Mouse (Mus musculus) monocyte, adult 2 months (primary cell): ENCODE data around the gene Os9.

ENCODE experiments used
- DNase-seq, 2 experiments: peaks; one replicate each; pipeline ENCODE4 v3.0.0; 2022; ENCODE audit warnings: low spot score in 2 of 2, low read depth in 1 of 2

The Os9 gene

DNA sequence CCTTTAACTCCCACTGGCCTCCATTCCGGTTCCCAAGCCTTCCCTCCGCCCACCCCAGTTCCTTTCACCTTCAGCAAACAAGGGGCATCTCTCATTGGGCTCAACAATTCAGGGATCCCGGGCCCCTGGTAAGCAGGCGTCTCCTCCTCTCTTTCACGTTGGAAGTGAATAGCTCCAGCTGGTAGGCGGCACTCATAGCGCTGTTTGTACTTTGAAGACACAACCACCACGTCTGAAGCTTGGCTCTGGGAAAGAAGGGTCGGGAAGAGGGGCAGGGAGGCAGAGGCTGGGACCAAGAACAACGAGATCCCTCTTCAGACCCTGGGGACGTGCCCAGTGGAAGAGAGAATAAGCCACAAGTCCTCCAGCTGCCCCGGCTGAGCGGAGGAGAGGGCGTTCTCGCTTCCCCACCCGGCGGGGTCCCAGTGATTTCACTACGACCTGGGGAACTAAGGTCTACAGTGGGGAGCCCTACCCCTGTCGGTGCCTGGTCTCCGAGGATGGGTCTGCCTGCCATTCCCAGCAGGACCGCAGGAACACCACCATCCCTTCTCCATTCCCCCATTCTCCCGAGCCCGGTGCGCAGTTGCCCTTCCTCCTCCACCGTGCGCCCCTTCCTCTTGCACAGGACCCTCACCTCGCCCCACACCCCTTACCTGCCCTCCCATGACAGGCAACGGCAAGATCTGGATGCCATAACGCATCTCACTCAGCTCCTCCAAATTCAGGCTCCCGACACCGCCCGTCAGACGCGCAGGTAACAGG lies 448 bp downstream of the Os9 start:
- DNase-seq = no peak

DNA sequence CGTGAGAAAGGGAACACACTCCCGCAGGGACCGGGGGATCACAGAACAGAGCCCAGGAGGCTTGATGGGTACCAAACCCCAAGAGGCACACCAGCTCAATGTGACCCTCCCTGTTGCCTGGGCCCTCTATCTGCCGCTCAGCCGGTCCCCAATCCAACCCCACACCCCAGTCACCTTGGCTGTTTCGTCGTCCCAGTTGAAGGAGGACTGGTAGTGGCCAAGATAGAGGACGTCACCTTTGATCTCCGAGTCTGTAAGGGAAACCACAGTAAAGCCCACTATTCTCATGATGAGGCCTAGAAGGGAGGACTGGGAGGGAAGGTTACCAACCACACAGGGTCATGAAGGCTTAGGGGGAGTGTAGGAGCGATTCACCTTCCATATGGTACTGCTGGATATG lies 1.7 kb downstream of the Os9 start:
- no peak for DNase-seq

DNA sequence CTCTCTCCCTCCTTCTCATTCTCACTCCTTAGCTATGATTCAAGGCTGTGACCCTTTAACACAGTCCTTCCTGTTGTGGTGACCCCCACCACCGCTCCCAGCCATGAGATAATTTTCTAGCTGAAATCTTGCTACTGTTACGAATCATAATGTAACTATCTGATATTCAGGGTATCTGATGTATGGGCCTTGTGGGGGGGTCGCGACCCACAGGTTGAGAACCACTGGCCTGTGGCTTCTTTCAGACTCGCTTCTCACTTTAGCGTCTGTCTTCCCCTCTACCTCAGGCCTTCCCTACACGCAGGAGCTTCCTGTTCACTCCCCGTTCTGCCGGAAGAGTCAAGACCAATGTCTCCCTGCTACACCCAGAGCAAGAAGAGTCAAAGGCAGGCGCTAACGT lies 2.5 kb downstream of the Os9 start:
- DNase-seq = no peak

DNA sequence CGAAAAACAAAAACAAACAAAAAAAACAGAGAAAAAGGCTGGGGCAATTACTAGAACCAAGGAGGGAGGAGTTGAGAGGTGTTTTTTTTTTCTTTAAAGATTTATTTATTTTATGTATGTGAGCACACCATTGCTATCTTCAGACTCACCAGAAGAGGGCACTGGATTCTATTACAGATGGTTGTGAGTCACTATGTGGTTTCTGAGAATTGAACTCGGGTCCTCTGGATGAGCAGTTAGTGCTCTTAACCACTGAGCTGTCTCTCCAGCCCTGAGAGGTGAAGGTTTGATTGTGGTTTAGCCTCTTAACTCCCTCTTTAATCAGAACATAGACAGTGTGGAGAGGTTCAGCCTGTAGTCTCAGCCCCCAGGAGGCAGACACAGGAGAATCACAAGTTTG lies 5.9 kb downstream of the Os9 start:
- DNase-seq = no peak

DNA sequence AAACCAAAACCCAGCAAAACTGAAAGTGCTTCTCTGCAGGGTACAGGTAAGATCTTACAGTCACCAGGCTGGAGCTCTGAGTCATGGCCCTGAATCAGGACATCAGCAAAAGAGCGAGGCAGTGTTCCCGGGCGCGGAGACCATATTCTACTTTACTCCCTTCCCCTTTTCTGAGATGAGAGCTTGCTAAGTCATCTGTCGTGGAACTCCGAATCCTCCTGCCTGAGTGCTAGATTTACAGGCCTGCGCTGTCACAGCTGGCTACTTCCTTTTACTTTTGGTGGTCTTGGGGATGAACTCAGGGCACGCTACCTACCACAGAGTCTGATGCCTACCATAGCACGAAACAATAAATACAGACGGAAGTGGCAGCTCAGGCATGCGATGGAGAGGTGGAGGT lies 6.5 kb downstream of the Os9 start:
- no peak for DNase-seq

DNA sequence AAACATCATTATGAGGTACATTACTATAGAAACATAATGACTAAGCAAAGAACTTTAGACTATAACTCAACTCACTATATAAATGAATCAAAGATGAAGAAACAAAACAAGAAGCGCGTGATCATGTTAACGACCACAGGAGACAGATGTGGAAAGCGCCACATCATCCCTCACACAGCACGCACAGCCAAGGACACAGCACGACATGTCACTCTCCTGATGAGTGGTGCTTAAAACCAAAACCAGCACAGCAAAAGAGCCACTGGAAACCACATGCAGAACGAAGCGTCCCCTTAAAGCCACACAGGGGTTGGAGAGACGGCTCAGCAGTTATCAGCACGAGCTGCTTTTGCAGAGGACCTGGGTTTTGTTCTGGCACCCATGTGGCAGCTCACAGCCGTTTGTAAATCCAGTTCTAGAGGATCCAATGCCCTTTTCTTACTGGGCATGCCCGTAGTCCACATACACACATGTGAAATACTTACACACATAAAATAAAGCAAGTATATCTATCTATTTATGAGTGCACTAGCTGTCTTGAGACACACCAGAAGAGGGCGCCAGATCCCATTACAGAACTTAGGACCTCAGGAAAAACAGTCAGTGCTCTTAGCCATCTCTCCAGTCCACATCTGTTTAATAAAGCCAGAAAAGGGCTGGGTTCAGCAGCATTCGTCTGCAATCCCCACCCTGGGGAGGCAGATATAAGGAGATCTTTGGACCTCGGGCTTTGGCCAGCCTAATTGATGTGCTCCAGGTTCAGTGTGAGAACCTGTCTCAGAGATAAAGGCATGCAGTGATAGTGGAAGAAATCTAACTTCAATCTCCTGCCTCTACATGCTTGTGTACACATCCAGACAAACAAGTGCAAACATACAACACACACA lies 9.7 kb downstream of the Os9 start:
- DNase-seq = no peak

DNA sequence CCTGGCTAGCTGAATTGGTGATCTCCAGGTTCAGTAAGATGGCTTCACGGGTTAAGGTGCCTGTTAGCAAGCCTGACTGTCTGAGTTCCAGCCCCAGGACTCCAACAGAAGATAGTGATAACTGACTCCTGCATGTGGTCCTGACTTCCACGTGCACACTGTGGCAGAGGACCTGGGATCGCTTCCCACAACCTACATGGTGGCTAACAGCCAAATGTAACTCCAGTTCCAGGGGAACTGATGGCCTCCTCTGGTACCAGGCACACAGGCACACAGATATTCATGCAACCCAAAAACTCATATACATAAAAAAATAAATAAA lies 12.7 kb downstream of the Os9 start:
- DNase-seq = no peak

DNA sequence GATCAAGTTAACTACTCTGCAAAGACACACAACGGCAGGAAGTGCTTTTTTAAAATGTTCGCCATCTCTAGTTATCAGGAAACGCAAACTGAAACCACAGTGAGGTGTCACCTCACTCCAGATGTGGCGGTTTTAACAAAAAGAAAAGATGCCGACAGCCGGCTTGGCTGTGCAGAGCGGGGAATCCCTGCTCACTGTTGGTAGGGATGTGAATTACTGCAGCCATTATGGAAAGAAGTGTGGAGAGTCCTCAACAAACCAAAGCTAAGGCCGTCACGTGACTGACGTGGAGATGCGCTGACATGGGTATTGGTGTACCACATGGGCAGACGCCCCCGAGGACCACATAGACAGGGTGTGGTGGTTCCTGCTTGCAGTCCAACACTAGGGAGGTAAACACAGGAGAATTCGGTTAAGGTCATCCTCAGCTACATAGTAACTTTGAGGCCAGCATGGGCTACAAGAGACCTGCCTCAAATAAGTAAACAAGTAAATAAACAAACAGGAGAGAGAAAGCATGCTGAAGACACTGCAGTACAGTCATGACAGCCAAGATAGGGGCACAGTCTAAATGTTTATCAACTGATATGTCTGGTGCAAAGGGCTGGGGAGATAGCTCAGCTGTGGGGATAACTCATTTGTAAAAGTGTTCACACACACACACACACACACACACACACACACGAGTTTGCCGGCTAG lies 13.2 kb downstream of the Os9 start:
- no peak for DNase-seq

DNA sequence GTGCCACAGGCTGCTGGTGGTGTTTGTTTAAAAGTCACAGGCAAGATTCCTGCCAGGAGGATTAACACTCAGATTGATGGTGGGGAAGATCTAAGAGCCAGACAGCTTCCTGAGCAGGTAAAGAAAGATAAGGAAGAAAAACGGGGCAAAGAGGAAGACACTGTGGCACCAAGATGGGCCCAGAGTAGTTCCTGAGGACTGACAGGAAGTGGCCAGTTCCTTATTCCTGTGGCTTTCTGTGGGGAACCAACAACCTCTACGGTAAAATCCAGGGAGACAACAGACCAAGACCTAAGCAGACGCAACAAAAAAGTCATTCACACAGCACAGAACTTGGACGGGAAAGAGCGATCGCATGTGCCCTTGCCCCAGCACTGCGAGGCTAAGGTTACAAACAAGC lies 17.3 kb downstream of the Os9 start:
- no peak for DNase-seq

DNA sequence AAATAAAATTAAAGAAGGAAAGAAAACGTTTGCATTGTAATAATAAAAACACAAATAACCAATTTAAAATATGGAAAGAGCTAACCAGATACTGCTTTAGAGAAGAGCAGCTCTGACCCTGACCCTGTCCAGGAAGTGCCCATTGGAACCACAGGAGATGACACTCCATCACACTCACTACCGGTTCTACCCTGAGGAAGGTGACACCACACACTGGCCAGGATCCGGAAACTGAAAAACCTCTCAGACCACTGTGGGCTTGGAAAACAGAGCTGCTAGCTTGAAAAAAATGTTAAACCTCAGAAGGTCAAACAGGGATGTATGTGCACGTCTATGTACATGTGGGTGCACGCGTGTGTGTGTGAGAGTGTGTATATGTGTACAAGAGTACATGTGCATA lies 19.8 kb downstream of the Os9 start:
- no peak for DNase-seq

DNA sequence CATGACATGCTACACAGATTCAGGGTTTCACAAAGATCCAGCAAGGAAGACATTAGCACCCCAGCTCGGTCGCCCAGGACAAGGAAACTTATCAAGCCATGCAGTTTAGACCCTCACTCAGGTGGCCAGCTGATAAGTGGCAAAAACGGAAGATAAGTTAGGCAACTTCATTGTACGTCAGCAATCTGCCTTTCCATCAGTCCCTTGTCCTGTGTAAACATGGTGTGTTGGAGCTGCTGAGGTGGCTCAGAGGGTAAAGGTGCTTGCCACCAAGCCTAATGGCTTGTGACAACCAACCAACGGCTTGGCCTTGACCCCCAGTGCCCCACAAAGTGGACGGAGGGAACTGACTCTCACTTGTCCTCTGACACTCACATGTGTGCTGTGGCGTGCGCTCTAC lies 20.5 kb downstream of the Os9 start:
- no peak for DNase-seq

DNA sequence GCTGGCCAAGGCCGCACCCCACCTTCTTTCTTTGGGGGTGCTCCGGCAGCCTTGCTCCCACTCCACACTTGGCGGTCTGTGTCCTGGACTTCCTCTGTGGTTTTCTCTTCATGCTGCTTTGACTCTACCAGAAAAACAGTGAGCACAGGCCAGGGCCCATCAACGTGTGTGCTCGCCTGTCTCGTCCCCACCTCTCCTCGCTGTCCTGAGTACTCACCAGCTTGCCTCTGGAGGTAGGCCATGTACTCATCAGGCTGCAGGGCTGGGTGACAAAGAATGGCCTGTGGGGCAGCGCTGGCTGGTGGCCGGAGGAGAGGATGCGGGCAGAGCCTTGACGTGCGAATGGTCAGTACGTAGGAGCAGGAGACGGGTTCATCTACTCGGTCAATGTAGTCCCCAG lies 21.1 kb downstream of the Os9 start:
- no peak for DNase-seq

DNA sequence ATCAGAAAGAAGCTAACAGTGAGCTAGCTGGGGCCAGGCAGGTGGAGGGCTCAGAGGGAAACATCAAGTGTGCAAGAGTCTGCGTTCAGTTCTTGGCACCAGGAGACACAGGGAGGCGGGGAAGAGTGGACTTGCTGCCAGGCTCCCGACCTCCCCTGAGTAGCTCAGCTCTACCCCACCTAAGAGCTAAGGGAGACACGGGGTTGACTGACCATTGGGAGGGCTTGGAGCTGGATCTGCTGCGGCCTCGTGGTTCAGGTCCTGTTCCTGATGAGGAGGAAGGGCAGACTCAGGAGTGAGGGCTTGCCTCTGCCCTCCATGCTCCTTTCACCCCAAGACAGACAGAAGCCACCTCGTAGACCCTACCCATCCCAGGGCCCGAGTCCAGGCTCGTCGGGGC lies 21.7 kb downstream of the Os9 start:
- DNase-seq = no peak

DNA sequence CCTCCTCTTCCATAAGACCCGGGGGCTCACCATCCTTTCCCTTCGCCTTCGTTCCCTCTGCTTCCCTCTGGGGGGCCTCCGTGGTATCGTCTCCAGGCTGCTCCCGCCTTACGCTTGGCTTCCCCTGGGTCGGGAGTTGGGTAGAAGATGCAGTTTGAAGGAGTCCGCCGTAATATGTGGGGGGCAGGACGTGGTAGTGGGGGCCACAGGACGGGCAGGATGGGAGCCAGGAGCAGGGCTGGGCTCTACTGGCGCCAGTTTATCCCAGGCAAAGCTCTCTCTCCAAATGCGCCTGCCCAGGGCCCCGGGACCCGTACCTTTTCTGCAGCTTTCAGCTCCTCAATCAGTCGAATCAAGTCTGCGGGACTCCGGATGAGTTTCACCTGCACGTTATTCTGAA lies 22.4 kb downstream of the Os9 start:
- DNase-seq = no peak

DNA sequence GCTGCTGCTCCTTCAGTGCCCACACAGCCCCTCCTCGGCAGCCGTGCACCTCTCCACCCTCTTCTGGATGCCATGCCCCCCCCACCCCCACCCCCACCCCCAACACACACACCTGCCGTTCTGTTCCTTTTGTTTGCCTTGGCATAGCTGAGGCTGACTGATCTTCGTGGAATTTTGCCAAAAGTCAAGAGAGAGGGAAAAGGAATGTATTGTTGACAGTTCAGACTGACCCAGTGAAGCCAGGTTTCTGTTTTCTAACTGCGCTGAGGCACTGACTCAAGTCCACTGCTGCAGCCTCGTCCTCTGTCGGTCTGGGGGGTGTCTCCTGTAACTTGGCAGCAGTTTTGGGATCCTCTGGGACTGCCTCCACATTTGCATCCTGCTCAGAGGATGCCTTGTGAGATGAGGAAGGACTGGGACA lies 26.5 kb downstream of the Os9 start:
- no peak for DNase-seq

DNA sequence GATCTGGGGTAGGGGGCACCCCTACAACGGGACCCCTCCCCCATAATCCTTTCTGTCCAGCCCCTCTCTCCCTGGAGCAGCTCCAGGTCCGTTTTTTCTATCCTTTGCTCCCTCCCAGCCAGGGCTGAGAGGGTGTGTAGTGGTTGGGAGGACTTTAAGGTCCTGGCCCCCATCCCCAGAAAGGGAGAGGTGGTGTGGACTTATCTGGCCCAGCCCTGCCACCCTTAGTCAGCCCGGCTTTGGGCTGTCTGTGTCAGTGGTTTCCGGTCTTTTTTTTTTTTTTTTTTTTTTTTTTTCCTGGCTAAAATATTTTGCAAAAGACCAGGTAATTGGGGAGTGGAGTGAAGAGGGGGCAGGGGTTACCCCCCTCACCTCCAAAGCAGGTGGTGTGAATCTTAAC lies 28.2 kb downstream of the Os9 start:
- DNase-seq = no peak

DNA sequence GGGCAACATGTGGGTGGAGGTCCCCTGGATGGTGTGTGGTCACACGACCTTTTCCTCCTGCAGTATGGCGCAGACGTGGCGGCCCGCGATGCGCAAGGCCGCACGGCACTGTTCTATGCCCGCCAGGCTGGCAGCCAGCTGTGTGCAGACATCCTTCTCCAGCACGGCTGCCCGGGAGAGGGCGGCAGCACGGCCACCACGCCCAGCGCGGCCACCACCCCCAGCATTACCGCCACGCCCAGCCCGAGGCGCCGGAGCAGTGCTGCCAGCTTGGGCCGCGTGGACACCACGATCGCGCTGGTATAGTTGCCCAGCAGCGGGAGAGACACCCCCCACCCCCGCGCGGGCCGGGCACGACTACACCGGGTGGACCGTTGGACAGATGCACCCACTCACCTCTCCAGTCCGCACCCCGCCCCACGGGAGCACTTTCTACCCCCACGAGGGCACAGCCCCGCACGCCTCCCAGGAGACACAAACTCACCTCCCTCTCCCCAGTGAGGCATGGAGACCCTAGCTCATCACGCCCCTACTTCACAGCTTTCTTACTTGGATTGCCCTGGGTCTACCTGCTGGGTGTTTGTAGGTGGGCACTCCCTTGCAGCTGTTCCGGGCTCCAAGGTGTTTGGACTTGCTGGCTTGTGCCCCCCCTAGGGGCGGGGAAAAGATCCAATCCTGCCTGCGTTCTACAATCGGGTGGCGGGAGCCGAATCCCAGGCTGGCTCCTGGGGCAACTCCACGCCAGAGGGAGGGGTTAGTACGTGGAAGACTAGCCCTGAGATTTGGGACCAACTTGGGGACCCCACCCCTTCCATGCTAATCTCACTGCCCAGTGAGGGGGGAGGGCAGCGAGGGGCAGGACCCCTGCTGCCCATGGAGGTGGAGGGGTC lies 29.2 kb downstream of the Os9 start:
- DNase-seq = no peak

DNA sequence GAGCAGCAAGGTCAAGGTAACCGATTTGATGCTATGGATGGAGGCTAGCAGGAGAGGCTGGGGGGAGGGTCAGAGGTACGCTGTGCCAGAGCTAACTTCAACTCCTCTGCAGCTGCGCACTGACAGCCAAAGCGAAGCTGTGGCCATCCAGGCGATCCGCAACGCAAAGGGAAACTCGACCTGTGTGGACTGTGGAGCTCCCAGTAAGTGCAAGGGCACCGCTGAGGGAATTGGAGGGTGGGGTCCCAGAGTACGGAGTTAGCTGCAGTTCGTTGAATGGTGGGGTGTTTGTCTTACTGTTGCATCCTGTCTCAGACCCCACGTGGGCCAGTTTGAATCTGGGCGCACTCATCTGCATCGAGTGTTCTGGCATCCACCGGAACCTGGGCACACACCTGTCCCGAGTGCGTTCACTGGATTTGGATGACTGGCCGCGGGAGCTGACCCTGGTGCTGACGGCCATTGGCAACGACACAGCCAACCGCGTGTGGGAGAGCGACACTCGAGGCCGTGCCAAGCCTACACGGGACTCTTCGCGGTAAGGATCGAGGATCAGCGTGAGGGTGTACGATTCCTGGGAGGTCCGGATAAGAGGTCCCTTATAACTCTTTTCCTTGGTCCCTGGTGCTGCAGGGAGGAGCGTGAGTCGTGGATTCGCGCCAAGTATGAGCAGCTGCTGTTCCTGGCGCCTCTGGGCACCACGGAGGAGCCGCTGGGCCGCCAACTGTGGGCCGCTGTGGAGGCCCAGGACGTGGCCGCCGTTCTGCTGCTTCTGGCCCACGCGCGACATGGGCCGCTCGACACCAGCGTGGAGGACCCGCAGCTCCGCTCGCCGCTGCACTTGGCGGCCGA lies 30.1 kb downstream of the Os9 start:
- DNase-seq = no peak

DNA sequence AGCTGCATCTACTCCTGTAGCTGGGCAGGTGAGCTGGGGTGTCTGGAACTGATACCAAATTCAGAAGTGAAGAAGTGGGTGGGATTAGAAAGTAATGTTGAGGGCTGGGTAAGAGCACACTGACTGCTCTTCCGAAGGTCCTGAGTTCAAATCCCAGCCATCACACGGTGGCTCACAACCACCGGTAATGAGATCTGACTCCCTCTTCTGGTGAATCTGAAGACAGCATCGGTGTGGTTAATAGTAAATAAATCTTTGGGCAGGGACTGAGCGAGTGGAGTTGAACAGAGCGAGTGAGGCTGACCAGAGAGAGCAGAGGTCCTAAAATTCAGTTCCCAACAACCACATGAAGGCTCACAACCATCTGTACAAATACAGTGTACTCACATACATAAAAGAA lies 35.3 kb downstream of the Os9 start:
- no peak for DNase-seq

DNA sequence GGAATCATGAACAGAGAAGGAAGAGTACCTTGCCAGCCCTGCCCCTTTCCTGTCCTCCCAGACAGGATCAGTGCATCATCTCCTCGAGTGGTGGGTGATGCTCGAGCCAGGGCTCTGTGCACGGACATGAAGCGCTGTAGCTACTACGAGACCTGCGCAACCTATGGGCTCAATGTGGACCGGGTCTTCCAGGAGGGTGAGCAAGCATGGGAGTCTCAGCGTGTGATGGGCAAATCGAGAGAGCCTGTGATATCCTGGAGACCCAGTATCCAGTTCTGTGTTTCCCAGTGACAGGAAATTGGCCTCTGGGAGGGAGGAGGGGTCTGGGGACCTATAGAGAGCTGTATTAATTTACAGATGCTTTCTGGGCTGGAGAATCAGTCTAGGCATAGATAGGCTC lies 35.9 kb downstream of the Os9 start:
- DNase-seq = no peak
